Mouse (Mus musculus) embryonic fibroblast, embryonic 13.5 days (primary cell): ENCODE data around the gene Ptgir.
A peak's percentile ranks its signal among the peaks of the same experiment; 100 is the strongest.

Experiments
- CTCF ChIP-seq: IDR thresholded peaks from 2 replicates; pipeline ENCODE4 v1.5.1; 2011; ENCODE audit warnings: mild to moderate bottlenecking, control low read depth, low read length, moderate library complexity, borderline replicate concordance; ENCODE audit not compliant: insufficient read depth
- POLR2A ChIP-seq: IDR thresholded peaks from 2 replicates; pipeline ENCODE4 v1.6.1; 2011; ENCODE audit warnings: low read depth, mild to moderate bottlenecking, control low read depth, low read length, moderate library complexity

DNA sequence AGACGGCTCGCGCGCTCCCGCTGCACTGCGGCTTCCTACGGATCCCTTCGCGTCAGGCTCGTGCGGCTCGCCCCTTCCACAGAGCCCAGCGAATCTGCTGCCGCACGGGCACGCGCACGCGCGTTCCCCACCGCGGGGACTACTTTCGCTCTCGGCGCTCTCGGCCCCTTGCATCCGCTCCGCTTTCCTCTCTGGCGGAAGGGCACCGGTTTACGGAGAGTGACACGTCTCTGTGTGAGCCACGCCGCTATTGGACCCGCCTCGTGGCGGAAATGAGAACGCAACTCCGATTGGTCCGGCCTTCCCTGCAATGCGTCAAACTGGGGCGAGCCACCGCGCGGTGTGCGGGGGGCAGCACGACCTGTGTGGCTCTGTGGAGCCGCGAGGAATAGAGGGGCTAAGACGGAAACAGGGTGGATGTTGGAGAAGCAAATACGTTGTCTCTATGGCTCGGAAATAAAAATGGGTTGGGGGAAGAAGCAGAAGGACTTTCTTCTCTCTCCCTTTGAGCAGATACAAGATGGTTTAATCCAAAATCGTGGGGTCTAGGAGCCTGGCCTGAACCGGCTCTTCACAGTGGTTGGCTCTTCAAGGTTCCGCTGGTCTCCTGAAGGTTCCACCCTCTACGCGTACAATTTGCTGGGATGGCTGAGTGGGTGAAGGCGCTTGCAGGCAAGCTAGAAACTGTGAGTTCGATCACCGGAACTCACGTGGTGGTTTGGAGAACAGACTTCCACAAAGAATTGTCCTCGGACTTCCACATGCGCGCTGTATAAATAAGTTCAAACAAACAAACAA lies 17.9 kb downstream of the Ptgir start, which contains the start of gene Calm3:
- TF ChIP-seq CTCF (no peak), POLR2A (peak; percentile 81)
